Mouse (Mus musculus) liver, adult 2 months (tissue): ENCODE results near the gene Slc24a1. TPM values are rescaled to one million over a fixed set of nuclear protein-coding genes. Genes with fewer than 3 reads are reported as not detected.

ENCODE experiments used
- DNase-seq: peaks from one replicate; pipeline ENCODE4 v3.0.0-alpha.2; 2011; ENCODE audit warnings: low read depth, low spot score; ENCODE audit errors: extremely low read depth
- H3K27ac ChIP-seq: fragments of 200-500 bp; replicated peaks from 2 replicates; pipeline ENCODE4 v1.5.1; 2012; ENCODE audit warnings: low read depth, mild to moderate bottlenecking, control low read depth, inconsistent platforms, low read length; ENCODE audit not compliant: insufficient read depth
- H3K27me3 ChIP-seq: fragments of 200-500 bp; 2 replicates; pipeline ENCODE4 v1.6.1; 2012; ENCODE audit warnings: mild to moderate bottlenecking, moderate library complexity, low read length, inconsistent platforms; ENCODE audit not compliant: control insufficient read depth, insufficient read depth
- H3K36me3 ChIP-seq: fragments of 200-500 bp; 2 replicates; pipeline ENCODE4 v1.6.1; 2012; ENCODE audit warnings: low read length, inconsistent platforms; ENCODE audit not compliant: control insufficient read depth, insufficient read depth
- H3K4me1 ChIP-seq: fragments of 200-500 bp; 2 replicates; pipeline ENCODE4 v1.6.1; 2011; ENCODE audit warnings: low read length; ENCODE audit not compliant: control insufficient read depth, insufficient read depth
- H3K4me3 ChIP-seq: fragments of 200-500 bp; 2 replicates; pipeline ENCODE4 v1.5.1; 2011; ENCODE audit warnings: low read depth, mild to moderate bottlenecking, control low read depth, low read length, moderate library complexity; ENCODE audit not compliant: insufficient read depth
- H3K79me2 ChIP-seq: fragments of 200-500 bp; 2 replicates; pipeline ENCODE4 v1.6.1; 2012; ENCODE audit warnings: inconsistent platforms, mild to moderate bottlenecking, low read length, moderate library complexity; ENCODE audit not compliant: control insufficient read depth, insufficient read depth
- H3K9ac ChIP-seq: fragments of 200-500 bp; 2 replicates; pipeline ENCODE4 v1.6.1; 2012; ENCODE audit warnings: low read depth, mild to moderate bottlenecking, control low read depth, inconsistent platforms, low read length
- CTCF ChIP-seq: fragments of 200-500 bp; IDR thresholded peaks from 2 replicates; pipeline ENCODE4 v1.5.1; 2011; ENCODE audit warnings: low read depth, low read length, control low read depth
- POLR2A ChIP-seq: fragments of 200-500 bp; IDR thresholded peaks from 2 replicates; pipeline ENCODE4 v1.6.1; 2011; ENCODE audit warnings: low read length, control low read depth; ENCODE audit not compliant: insufficient read depth; ENCODE audit errors: extremely low read depth
- WGBS: fragments of 180-500 bp; shearing (Covaris S2); methylation state at CpG from one replicate; pipeline ENCODE4 v1.1.7; 2018; 5-methylcytosine and 5-hydroxymethylcytosine counted together
- polyA plus RNA-seq: library from polyadenylated mRNA; depleted of rRNA; stranded (reverse); fragments of >200 nt; gene quantifications from 2 replicates; pipeline ENCODE4 v1.2.3, GENCODE M21; 2012
- total RNA-seq: library from RNA; depleted of rRNA; stranded (reverse); fragments of >200 nt; gene quantifications from 2 replicates; pipeline ENCODE4 v1.2.3, GENCODE M21; 2014

Gene Slc24a1
- total and polyA plus RNA-seq, 2 experiments: not detected

- Histone ChIP-seq H3K79me2 (no peaks in the 10 kb centered on the region), H3K27ac (no peak overlapping the region)
- WGBS: 82% methylated on average over 5 of the region's 5 CpGs
Measured at GRCm38 (mm10) chr9:64925771-64926170, 25.6 kb downstream of the Slc24a1 start.

GRCm38 (mm10) chr9:64918560-64918959, 32.8 kb downstream of the Slc24a1 start:
- WGBS: 77% methylated on average over 16 of the region's 16 CpGs
- Histone ChIP-seq H3K27me3 (no peaks in the 10 kb centered on the region), H3K79me2 (no peaks in the 10 kb centered on the region), H3K36me3 (peaks cover 30% of the 10 kb centered on the region), H3K4me1 (peaks cover 5% of the 10 kb centered on the region), H3K4me3 (no peak overlapping the region), H3K9ac (no peak overlapping the region), H3K27ac (no peak overlapping the region)
- no peak for TF ChIP-seq CTCF
- TF ChIP-seq POLR2A: no peak
- DNase-seq: no peak

More at GRCm38 (mm10) chr9:64925771-64926170, 25.6 kb downstream of the Slc24a1 start:
- TF ChIP-seq CTCF (no peak), POLR2A (no peak)
- Histone ChIP-seq H3K4me3 (no peak overlapping the region), H3K4me1 (no peaks in the 10 kb centered on the region), H3K36me3 (peaks cover 4% of the 10 kb centered on the region; the same call in 1 of the 2 replicates), H3K27me3 (no peaks in the 10 kb centered on the region), H3K9ac (no peak overlapping the region)
- no peak for DNase-seq

GRCm38 (mm10) chr9:64914629-64915028, 36.8 kb downstream of the Slc24a1 start:
- Histone ChIP-seq H3K9ac (no peak overlapping the region), H3K27me3 (no peaks in the 10 kb centered on the region), H3K79me2 (no peaks in the 10 kb centered on the region), H3K36me3 (peaks cover 45% of the 10 kb centered on the region), H3K4me3 (no peak overlapping the region), H3K27ac (no peak overlapping the region), H3K4me1 (peaks cover 12% of the 10 kb centered on the region)
- peak; percentile 29 for DNase-seq
- WGBS: 28% methylated on average over 4 of the region's 4 CpGs
- no peak for TF ChIP-seq POLR2A
- no peak for TF ChIP-seq CTCF

GRCm38 (mm10) chr9:64913973-64914372, 37.4 kb downstream of the Slc24a1 start:
- H3K9ac ChIP-seq: no peak overlapping the region
- H3K79me2 ChIP-seq: no peaks in the 10 kb centered on the region
- TF ChIP-seq CTCF (no peak), POLR2A (no peak)
- peaks cover 47% of the 10 kb centered on the region for H3K36me3 ChIP-seq
- H3K27me3 ChIP-seq: no peaks in the 10 kb centered on the region
- peak overlapping the region; percentile 90 for H3K27ac ChIP-seq
- 18% methylated on average over 2 of the region's 2 CpGs for WGBS
- H3K4me3 ChIP-seq: no peak overlapping the region
- DNase-seq: peak; percentile 96
- peaks cover 12% of the 10 kb centered on the region for H3K4me1 ChIP-seq

GRCm38 (mm10) chr9:64913406-64913805, 38.0 kb downstream of the Slc24a1 start:
- H3K27ac ChIP-seq: peak overlapping the region; percentile 90

GRCm38 (mm10) chr9:64907441-64907840, 44.0 kb downstream of the Slc24a1 start:
- H3K36me3 ChIP-seq: peaks cover 50% of the 10 kb centered on the region
- 91% methylated on average over 3 of the region's 3 CpGs for whole genome bisulfite sequencing
- no peaks in the 10 kb centered on the region for H3K27me3 ChIP-seq
- H3K4me1 ChIP-seq: no peaks in the 10 kb centered on the region
- no peak overlapping the region for H3K9ac ChIP-seq
- no peak for DNase-seq
- H3K79me2 ChIP-seq: no peaks in the 10 kb centered on the region
- TF ChIP-seq CTCF (no peak), POLR2A (no peak)
- no peak overlapping the region for H3K4me3 ChIP-seq
- H3K27ac ChIP-seq: no peak overlapping the region

More at GRCm38 (mm10) chr9:64913406-64913805, 38.0 kb downstream of the Slc24a1 start:
- Histone ChIP-seq H3K4me1 (peaks cover 12% of the 10 kb centered on the region), H3K9ac (no peak overlapping the region), H3K4me3 (no peak overlapping the region), H3K36me3 (peaks cover 44% of the 10 kb centered on the region), H3K79me2 (no peaks in the 10 kb centered on the region), H3K27me3 (no peaks in the 10 kb centered on the region)
- TF ChIP-seq POLR2A (no peak), CTCF (no peak)
- 15% methylated on average over 4 of the region's 4 CpGs for WGBS
- peak; percentile 80 for DNase-seq
